Mouse (Mus musculus) forebrain, embryonic 15.5 days (tissue): Measurements from ENCODE around the gene Odf4. TPM values are rescaled to one million over a fixed set of nuclear protein-coding genes. Genes with fewer than 3 reads are reported as not detected.

ENCODE experiments used
- ATAC-seq: fragments of 200-750 bp; cut with Nextera tagmentation; replicated peaks from 2 replicates; pipeline ENCODE4 v1.8.0; 2017; ENCODE audit warnings: mild to moderate bottlenecking, moderate TSS enrichment, moderate library complexity
- H3K27ac ChIP-seq: fragments of 300-500 bp; sonication (generic); replicated peaks from 2 replicates; pipeline ENCODE4 v1.5.1; 2015; ENCODE audit warnings: mild to moderate bottlenecking, inconsistent platforms
- H3K27me3 ChIP-seq: fragments of 300-500 bp; sonication (generic); 2 replicates; pipeline ENCODE4 v1.6.1; 2015; ENCODE audit warnings: inconsistent platforms
- H3K36me3 ChIP-seq: fragments of 300-500 bp; sonication (generic); 2 replicates; pipeline ENCODE4 v1.6.1; 2015; ENCODE audit warnings: mild to moderate bottlenecking, inconsistent platforms
- H3K4me1 ChIP-seq: fragments of 300-500 bp; sonication (generic); 2 replicates; pipeline ENCODE4 v1.6.1; 2015; ENCODE audit warnings: inconsistent platforms
- H3K4me2 ChIP-seq: fragments of 300-500 bp; sonication (generic); replicated peaks from 2 replicates; pipeline ENCODE4 v1.6.1; 2015; ENCODE audit warnings: mild to moderate bottlenecking, inconsistent platforms
- H3K4me3 ChIP-seq: fragments of 300-500 bp; sonication (generic); 2 replicates; pipeline ENCODE4 v1.5.1; 2015; ENCODE audit warnings: mild to moderate bottlenecking, inconsistent platforms
- H3K9ac ChIP-seq: fragments of 300-500 bp; sonication (generic); replicated peaks from 2 replicates; pipeline ENCODE4 v1.6.1; 2015; ENCODE audit warnings: mild to moderate bottlenecking, inconsistent platforms
- H3K9me3 ChIP-seq: fragments of 300-500 bp; sonication (generic); 2 replicates; pipeline ENCODE4 v1.6.1; 2016; ENCODE audit warnings: inconsistent platforms
- WGBS: fragments of 180-500 bp; shearing (Covaris S2); methylation state at CpG from one replicate; pipeline ENCODE4 v1.1.7; 2015; ENCODE audit warnings: mixed read lengths; 5-methylcytosine and 5-hydroxymethylcytosine counted together
- polyA plus RNA-seq: library from polyadenylated mRNA; unstranded; fragments of >200 nt; fragmentation: Nextera tagmentation; extraction: Ambion mirVana; gene quantifications from 2 replicates; pipeline ENCODE4 v1.2.1, GENCODE M21; 2015

Gene Odf4
- polyA plus RNA-seq, 1 experiment from 2014 or later: 0.31 TPM

GRCm38 (mm10) chr11:68886091-68886490 is 40.8 kb downstream of the Odf4 start:
- no peak overlapping the region for H3K4me3 ChIP-seq
- H3K27ac ChIP-seq: no peak overlapping the region
- 89% methylated on average over 5 of the region's 5 CpGs for WGBS
- no peaks in the 10 kb centered on the region for H3K4me1 ChIP-seq
- H3K27me3 ChIP-seq: no peaks in the 10 kb centered on the region
- no peak for ATAC-seq
- no peaks in the 10 kb centered on the region for H3K9me3 ChIP-seq
- no peak overlapping the region for H3K9ac ChIP-seq
- no peak overlapping the region for H3K4me2 ChIP-seq
- no peaks in the 10 kb centered on the region for H3K36me3 ChIP-seq

GRCm38 (mm10) chr11:68884368-68884767 is 42.5 kb downstream of the Odf4 start:
- Histone ChIP-seq H3K36me3 (no peaks in the 10 kb centered on the region), H3K4me3 (no peak overlapping the region), H3K9me3 (no peaks in the 10 kb centered on the region), H3K9ac (no peak overlapping the region), H3K4me1 (no peaks in the 10 kb centered on the region), H3K27me3 (no peaks in the 10 kb centered on the region), H3K27ac (no peak overlapping the region), H3K4me2 (no peak overlapping the region)
- 75% methylated on average over 5 of the region's 5 CpGs for WGBS
- ATAC-seq: no peak

GRCm38 (mm10) chr11:68883843-68884242 is 43.0 kb downstream of the Odf4 start:
- no peak overlapping the region for H3K4me3 ChIP-seq
- WGBS: 80% methylated on average over 2 of the region's 2 CpGs
- no peak overlapping the region for H3K27ac ChIP-seq
- no peak for ATAC-seq
- H3K9me3 ChIP-seq: no peaks in the 10 kb centered on the region
- H3K4me2 ChIP-seq: no peak overlapping the region
- H3K9ac ChIP-seq: no peak overlapping the region
- H3K4me1 ChIP-seq: no peaks in the 10 kb centered on the region
- no peaks in the 10 kb centered on the region for H3K27me3 ChIP-seq
- no peaks in the 10 kb centered on the region for H3K36me3 ChIP-seq

GRCm38 (mm10) chr11:68882107-68882506 is 44.8 kb downstream of the Odf4 start:
- ATAC-seq: no peak
- H3K4me2 ChIP-seq: no peak overlapping the region
- no peaks in the 10 kb centered on the region for H3K27me3 ChIP-seq
- H3K9me3 ChIP-seq: no peaks in the 10 kb centered on the region
- 23% methylated on average over 14 of the region's 14 CpGs for WGBS
- no peak overlapping the region for H3K27ac ChIP-seq
- H3K9ac ChIP-seq: no peak overlapping the region
- H3K36me3 ChIP-seq: no peaks in the 10 kb centered on the region
- no peak overlapping the region for H3K4me3 ChIP-seq
- no peaks in the 10 kb centered on the region for H3K4me1 ChIP-seq

- no peaks in the 10 kb centered on the region for H3K9me3 ChIP-seq
- no peak for ATAC-seq
- H3K9ac ChIP-seq: no peak overlapping the region
- H3K27me3 ChIP-seq: no peaks in the 10 kb centered on the region
- no peak overlapping the region for H3K4me3 ChIP-seq
- H3K4me1 ChIP-seq: no peaks in the 10 kb centered on the region
- H3K27ac ChIP-seq: no peak overlapping the region
- H3K36me3 ChIP-seq: no peaks in the 10 kb centered on the region
- H3K4me2 ChIP-seq: no peak overlapping the region
- WGBS: 92% methylated on average over 5 of the region's 5 CpGs
These were observed 48.1 kb downstream of the Odf4 start for GRCm38 (mm10) chr11:68878811-68879210.

- H3K9ac ChIP-seq: no peak overlapping the region
- no peaks in the 10 kb centered on the region for H3K9me3 ChIP-seq
- no peaks in the 10 kb centered on the region for H3K36me3 ChIP-seq
- 0% methylated on average over 2 of the region's 2 CpGs for WGBS
- ATAC-seq: no peak
- no peak overlapping the region for H3K4me3 ChIP-seq
- no peaks in the 10 kb centered on the region for H3K27me3 ChIP-seq
- no peaks in the 10 kb centered on the region for H3K4me1 ChIP-seq
- H3K4me2 ChIP-seq: no peak overlapping the region
- H3K27ac ChIP-seq: no peak overlapping the region
These were observed 52.0 kb downstream of the Odf4 start for GRCm38 (mm10) chr11:68874841-68875240.

Other genes starting within 250 kb of the Odf4 start
- 115 and 118 TPM in 2 replicates for gene Myh10, start 235.5 kb downstream of the Odf4 start, polyA plus RNA-seq
- gene Ndel1, start 55.2 kb downstream of the Odf4 start, polyA plus RNA-seq: 86.4 and 92.3 TPM in 2 replicates
- gene Rnf222, start 38.5 kb downstream of the Odf4 start, polyA plus RNA-seq: 0.06 TPM in 1 of 2 replicates, not detected in the other
- gene Rpl26, start 25.5 kb downstream of the Odf4 start, polyA plus RNA-seq: 638 and 670 TPM in 2 replicates
- gene Arhgef15, start 30.4 kb upstream of the Odf4 start, polyA plus RNA-seq: 7.0 and 8.2 TPM in 2 replicates
- 1.5 and 1.7 TPM in 2 replicates for gene Slc25a35, start 41.0 kb upstream of the Odf4 start, polyA plus RNA-seq
- 37.0 and 39.3 TPM in 2 replicates for gene Rangrf, start 48.1 kb upstream of the Odf4 start, polyA plus RNA-seq
- 22.5 and 26.3 TPM in 2 replicates for gene Pfas, start 81.4 kb upstream of the Odf4 start, polyA plus RNA-seq
- gene Ctc1, start 88.8 kb upstream of the Odf4 start, polyA plus RNA-seq: 65.9 and 67.8 TPM in 2 replicates
- 68.3 and 81.8 TPM in 2 replicates for gene Aurkb, start 118.6 kb upstream of the Odf4 start, polyA plus RNA-seq
- 12.8 and 15.4 TPM in 2 replicates for gene Borcs6, start 132.6 kb upstream of the Odf4 start, polyA plus RNA-seq
- 47.6 and 50.5 TPM in 2 replicates for gene Tmem107, start 143.7 kb upstream of the Odf4 start, polyA plus RNA-seq
- 179 and 188 TPM in 2 replicates for gene Vamp2, start 161.4 kb upstream of the Odf4 start, polyA plus RNA-seq
- gene Per1, start 168.1 kb upstream of the Odf4 start, polyA plus RNA-seq: 7.6 and 8.2 TPM in 2 replicates
- 0.42 and 0.46 TPM in 2 replicates for gene Hes7, start 193.3 kb upstream of the Odf4 start, polyA plus RNA-seq
- gene 9130213A22Rik, start 195.5 kb upstream of the Odf4 start, polyA plus RNA-seq: 0.31 and 0.38 TPM in 2 replicates
- gene Aloxe3, start 198.8 kb upstream of the Odf4 start, polyA plus RNA-seq: 2.2 and 3.6 TPM in 2 replicates
- not detected in 2 replicates for gene Alox12b, start 229.9 kb upstream of the Odf4 start, polyA plus RNA-seq